Mouse (Mus musculus) natural killer cell, adult 2 months (primary cell): ENCODE measurements around the gene Prss42.

Experiments
- DNase-seq, 2 experiments: peaks; one replicate each; pipeline ENCODE4 v3.0.0; 2022; ENCODE audit warnings: low spot score in 2 of 2

Prss42 gene

GRCm38 (mm10) chr9:110797866-110798265 is at the start of gene Prss42:
Gene Prss42, plus strand, starts transcription at chr9:110798166.
- no peak for DNase-seq

DNA sequence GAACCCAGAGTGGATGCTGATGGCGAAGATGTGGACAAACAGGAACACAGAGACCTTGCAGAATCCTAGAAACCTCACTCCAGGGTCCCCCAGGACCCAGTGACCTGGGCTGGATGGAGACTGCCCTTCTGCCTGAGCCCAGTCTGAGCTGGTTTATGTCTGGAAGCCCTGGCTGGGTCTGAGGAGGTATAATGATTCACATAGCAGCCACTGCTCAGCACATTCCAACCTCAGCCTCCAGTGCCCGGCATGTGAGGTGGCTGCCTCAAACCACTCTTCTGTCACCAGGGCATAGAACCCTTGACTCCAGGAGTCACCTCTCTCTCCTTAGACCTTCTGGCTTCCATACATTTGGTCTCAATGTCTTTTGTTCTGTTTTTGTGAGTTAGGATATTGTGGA is 49.5 kb upstream of the Prss42 start:
- no peak for DNase-seq

GRCm38 (mm10) chr9:110750404-110751187 is 47.4 kb upstream of the Prss42 start:
- DNase-seq: no peak

DNA sequence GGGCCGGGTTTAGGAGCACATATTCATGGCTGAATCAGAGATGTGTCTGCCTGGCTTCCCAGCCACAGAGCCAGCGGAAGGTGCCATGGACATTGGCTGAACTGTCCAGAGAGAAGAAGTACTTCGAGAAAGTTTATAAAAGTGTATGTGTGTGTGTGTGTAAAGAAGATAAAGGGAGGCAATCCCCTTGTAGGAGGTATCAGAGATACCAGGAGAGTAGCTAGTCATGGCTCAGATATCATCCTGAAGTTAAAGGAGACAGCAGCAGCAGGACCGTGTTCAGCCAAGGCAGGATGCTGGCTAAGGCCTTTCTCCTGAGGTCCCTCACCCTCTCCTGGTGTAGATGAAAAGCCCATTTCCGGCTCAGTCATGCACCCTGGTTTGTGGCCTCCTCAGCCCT is 46.6 kb upstream of the Prss42 start:
- no peak for DNase-seq

GRCm38 (mm10) chr9:110752917-110753435 is 45.0 kb upstream of the Prss42 start:
- no peak for DNase-seq

- DNase-seq: no peak
Measured at GRCm38 (mm10) chr9:110753773-110754172, 44.2 kb upstream of the Prss42 start.

DNA sequence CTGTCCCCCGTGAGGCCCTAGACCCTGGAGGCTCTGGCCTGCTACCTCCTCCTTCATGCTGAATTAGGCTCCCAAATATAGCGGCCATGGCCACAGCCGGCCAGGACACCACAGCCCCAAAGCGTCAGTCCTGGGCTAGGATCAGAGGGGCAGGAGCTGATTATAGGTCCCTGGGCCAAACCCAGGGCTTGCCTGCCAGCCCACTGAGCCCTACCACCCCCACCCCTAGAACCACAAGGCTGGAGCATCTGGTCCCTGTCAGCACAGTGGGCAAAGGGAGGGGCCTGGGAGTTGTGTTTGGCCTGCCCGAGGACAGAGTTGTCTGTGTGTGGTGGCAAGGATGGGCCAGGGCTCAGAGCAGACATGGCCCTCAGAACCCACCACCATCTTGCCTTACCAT is 40.1 kb upstream of the Prss42 start:
- no peak for DNase-seq

DNA sequence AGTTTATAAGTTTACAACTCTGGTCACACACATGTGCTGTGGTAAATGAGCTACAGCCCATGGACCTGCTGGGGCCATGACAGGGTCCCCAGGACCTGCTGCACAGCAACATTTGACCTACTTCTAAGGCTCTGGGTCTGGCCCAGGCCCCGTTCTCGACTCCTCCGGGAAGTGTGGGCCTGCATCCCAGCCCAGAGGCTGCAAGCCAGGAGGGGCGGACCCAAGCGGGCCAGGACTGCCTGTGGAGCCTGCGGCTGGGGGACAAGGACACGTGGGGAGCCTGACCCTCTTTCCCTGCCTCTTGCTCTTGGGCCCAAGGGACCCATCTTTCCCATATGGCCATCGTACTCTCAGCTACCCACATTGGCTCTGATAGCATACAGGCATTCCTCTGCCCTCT is 39.4 kb upstream of the Prss42 start:
- no peak for DNase-seq

DNA sequence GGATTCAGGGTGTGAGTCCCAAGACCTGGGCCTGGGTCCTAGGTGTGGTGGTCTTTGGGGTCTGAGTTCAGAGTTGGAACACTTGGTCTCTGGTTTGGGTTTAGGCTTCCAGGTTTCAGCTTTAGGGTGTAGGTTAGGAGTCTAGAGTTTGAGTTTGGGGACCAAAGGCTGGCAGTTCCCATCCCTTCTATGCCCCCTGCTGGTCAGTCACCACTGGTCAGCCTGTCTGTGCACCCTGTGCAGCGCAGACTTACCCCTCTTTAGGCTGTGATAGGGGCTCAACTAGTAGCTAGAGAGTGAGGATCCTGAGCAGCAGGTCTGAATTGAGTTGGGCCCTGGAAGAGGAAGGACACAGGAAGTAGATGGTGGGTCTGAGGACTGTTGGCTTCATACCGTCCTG is 38.7 kb upstream of the Prss42 start:
- peak; percentile 33 to 36 for DNase-seq

GRCm38 (mm10) chr9:110760886-110761285 is 37.1 kb upstream of the Prss42 start:
- no peak for DNase-seq

DNA sequence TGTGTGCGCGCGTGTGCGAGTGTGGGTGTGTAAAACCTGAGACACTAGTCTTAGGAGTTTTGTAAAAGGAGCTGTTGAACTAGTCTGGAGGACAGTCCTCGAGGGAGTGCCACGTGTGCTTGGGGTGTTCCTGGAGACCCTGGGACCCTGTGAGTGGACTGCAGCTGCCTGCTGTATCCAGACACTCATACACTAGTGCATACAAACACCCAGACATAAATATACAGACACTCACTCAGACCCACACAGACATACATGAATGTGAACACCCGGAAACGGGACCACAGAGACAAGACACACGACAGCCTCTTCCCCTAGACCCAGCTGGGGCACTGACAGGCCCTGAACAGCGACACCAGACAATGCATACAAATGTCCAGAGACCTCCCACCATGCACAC is 35.2 kb upstream of the Prss42 start:
- DNase-seq: no peak

DNA sequence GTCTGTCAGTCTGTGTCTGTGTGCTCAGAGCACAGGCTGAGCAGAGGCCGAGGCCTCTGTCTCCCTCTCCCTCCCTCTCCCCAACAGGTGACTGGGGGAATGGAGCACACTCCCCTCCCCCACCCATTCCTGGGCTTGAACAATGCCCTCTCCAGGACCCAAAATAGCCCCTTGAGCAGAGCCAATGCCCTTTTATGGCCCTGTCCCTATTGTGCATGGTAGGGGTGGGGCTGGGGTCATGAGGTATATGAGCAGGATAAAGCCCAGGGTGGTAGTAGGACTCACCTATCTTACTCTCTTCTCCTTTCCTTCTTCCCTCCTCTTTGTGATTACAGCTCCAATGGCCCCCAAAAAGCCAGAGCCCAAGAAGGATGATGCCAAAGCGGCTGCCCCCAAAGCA is 34.6 kb upstream of the Prss42 start:
- DNase-seq: no peak

- DNase-seq: no peak
Measured at GRCm38 (mm10) chr9:110772336-110772735, 25.6 kb upstream of the Prss42 start.

- DNase-seq: no peak
Measured at GRCm38 (mm10) chr9:110774403-110775268, 23.3 kb upstream of the Prss42 start.

- DNase-seq: no peak
Measured at GRCm38 (mm10) chr9:110775269-110776022, 22.5 kb upstream of the Prss42 start.

- DNase-seq: no peak
Measured at GRCm38 (mm10) chr9:110778100-110778499, 19.9 kb upstream of the Prss42 start.

- no peak for DNase-seq
Measured at GRCm38 (mm10) chr9:110778559-110778958, 19.4 kb upstream of the Prss42 start.

- no peak for DNase-seq
Measured at GRCm38 (mm10) chr9:110779242-110779913, 18.6 kb upstream of the Prss42 start.

GRCm38 (mm10) chr9:110781256-110781721 is 16.7 kb upstream of the Prss42 start:
- DNase-seq: peak; percentile 82 to 88

GRCm38 (mm10) chr9:110781731-110782130 is 16.2 kb upstream of the Prss42 start:
- DNase-seq: no peak

DNA sequence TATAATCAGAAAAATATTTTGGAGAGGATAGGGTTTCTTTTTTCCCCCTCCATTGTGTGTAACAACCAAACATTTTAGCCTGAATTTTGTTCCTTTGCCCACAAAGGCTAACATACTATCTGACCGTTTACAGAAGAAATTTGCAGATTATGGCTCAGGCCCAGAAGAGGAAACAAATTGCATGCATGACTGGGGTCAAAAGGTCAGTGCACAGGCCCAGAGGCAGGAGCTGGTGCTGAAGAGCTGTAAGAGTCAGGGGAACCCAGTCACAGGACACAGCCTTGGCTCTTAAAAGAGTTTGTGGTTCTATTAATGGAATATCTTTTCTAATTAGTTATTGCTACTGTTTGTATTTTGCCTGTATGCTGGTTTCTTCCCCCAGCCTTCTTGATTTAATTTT is 14.4 kb upstream of the Prss42 start:
- no peak for DNase-seq
